In genomic region chr1:44683723-44684122, GRCm38 (mm10) we compare ENCODE assay signal across 18 mouse cellular contexts.
A peak's percentile ranks its signal among the peaks of the same experiment; 100 is the strongest.
DNase-seq lines count a peak whose midpoint lies in the region; ATAC-seq and TF ChIP-seq lines count a peak whose summit lies in the region.
"Had no signal": no experiment of that assay in that cellular context is flagged by ENCODE, and none has a peak within 500 bp of the region (broad histone marks: within the 10 kb centered on the region; RNA-seq: fewer than 3 reads in every experiment).

No protein-coding gene starts in this region.

- TF ChIP-seq CTCF in Patski (IDR thresholded peaks at IDR 0.05) = no peak

- no peaks in the 10 kb centered on the region for H3K9me3 ChIP-seq in forebrain, embryonic 12.5 days
- no peaks in the 10 kb centered on the region for H3K9me3 ChIP-seq in forebrain, embryonic 13.5 days (replicated peaks)
- H3K9me3 ChIP-seq in midbrain, embryonic 11.5 days (ENCODE audit: control insufficient read depth, low read length) = no peaks in the 10 kb centered on the region
- H3K9me3 ChIP-seq in midbrain, embryonic 10.5 days (replicated peaks) = no peaks in the 10 kb centered on the region
- no peaks in the 10 kb centered on the region for H3K9me3 ChIP-seq in limb, embryonic 10.5 days (replicated peaks)
- H3K9me3 ChIP-seq: embryonic facial prominence, embryonic 13.5 days; heart, embryonic 13.5 days; hindbrain, embryonic 12.5 days had no signal

- H3K9ac ChIP-seq in forebrain, embryonic 12.5 days = no peak overlapping the region
- no peak overlapping the region for H3K9ac ChIP-seq in forebrain, embryonic 13.5 days
- no peak overlapping the region for H3K9ac ChIP-seq in midbrain, embryonic 11.5 days (ENCODE audit: low read length)
- H3K9ac ChIP-seq: embryonic facial prominence, embryonic 13.5 days; heart, embryonic 13.5 days; hindbrain, embryonic 12.5 days had no signal

- no peak overlapping the region for H3K27ac ChIP-seq in forebrain, embryonic 12.5 days
- no peak overlapping the region for H3K27ac ChIP-seq in forebrain, embryonic 13.5 days
- H3K27ac ChIP-seq in midbrain, embryonic 11.5 days (ENCODE audit: low read depth, low read length) = no peak overlapping the region
- H3K27ac ChIP-seq in midbrain, embryonic 10.5 days (replicated peaks) = no peak overlapping the region; the same call in 1 of the 2 replicates
- peak overlapping the region; percentile 66; the same call in 1 of the 2 replicates for H3K27ac ChIP-seq in limb, embryonic 10.5 days
- H3K27ac ChIP-seq: embryonic facial prominence, embryonic 13.5 days; gastrocnemius, adult 2 months; heart, embryonic 13.5 days; hindbrain, embryonic 12.5 days had no signal

- POLR2A ChIA-PET in Patski (lab: Charles Lee) = no interaction called here

- peak; percentile 53; the same call in 1 of the 2 replicates for ATAC-seq in forebrain, embryonic 12.5 days (ENCODE audit: low FRiP score)
- no peak for ATAC-seq in forebrain, embryonic 13.5 days
- peak; percentile 65 for ATAC-seq in midbrain, embryonic 11.5 days (ENCODE audit: low FRiP score)
- peak; percentile 94 for ATAC-seq in Patski

- CTCF ChIA-PET in Patski (lab: Charles Lee) = interaction anchor here (0.7 kb wide), 1 partner anchor 8 kb away, joined by 3 read pairs; no protein-coding TSS in a partner anchor

- in situ Hi-C loops in Patski (cut with MboI; ENCODE audit: low pct_unique_long_range_greater_than_20kb) = no loop called here

- peaks cover 6% of the 10 kb centered on the region for H3K4me1 ChIP-seq in forebrain, embryonic 12.5 days
- H3K4me1 ChIP-seq in forebrain, embryonic 13.5 days = no peaks in the 10 kb centered on the region
- H3K4me1 ChIP-seq in midbrain, embryonic 11.5 days (ENCODE audit: control insufficient read depth, insufficient read depth, low read length) = no peaks in the 10 kb centered on the region
- H3K4me1 ChIP-seq in midbrain, embryonic 10.5 days = peaks cover 16% of the 10 kb centered on the region
- H3K4me1 ChIP-seq in limb, embryonic 10.5 days = peaks cover 15% of the 10 kb centered on the region
- H3K4me1 ChIP-seq: hindbrain, embryonic 12.5 days had no signal

- no peak overlapping the region for H3K4me3 ChIP-seq in forebrain, embryonic 12.5 days (replicated peaks)
- no peak overlapping the region for H3K4me3 ChIP-seq in forebrain, embryonic 13.5 days
- no peak overlapping the region for H3K4me3 ChIP-seq in midbrain, embryonic 11.5 days (ENCODE audit: low read depth, low read length)
- H3K4me3 ChIP-seq in midbrain, embryonic 10.5 days = no peak overlapping the region
- H3K4me3 ChIP-seq in limb, embryonic 10.5 days = no peak overlapping the region
- H3K4me3 ChIP-seq: embryonic facial prominence, embryonic 13.5 days; gastrocnemius, adult 2 months; heart, embryonic 13.5 days; hindbrain, embryonic 12.5 days had no signal

- H3K36me3 ChIP-seq in forebrain, embryonic 12.5 days (replicated peaks) = no peaks in the 10 kb centered on the region
- H3K36me3 ChIP-seq in forebrain, embryonic 13.5 days (ENCODE audit: poor library complexity, severe bottlenecking) = no peaks in the 10 kb centered on the region
- no peaks in the 10 kb centered on the region for H3K36me3 ChIP-seq in midbrain, embryonic 11.5 days (ENCODE audit: control insufficient read depth, insufficient read depth, low read length)
- H3K36me3 ChIP-seq in midbrain, embryonic 10.5 days = no peaks in the 10 kb centered on the region
- H3K36me3 ChIP-seq in limb, embryonic 10.5 days = no peaks in the 10 kb centered on the region
- H3K36me3 ChIP-seq: embryonic facial prominence, embryonic 13.5 days; heart, embryonic 13.5 days; hindbrain, embryonic 12.5 days had no signal

- DNase-seq in midbrain, embryonic 11.5 days (ENCODE audit: low spot score, missing footprints) = no peak
- DNase-seq in midbrain, embryonic 10.5 days (ENCODE audit: low spot score) = no peak
- no peak for DNase-seq in Patski (ENCODE audit: low read depth, low spot score)
- no peak for DNase-seq in limb, embryonic 10.5 days (ENCODE audit: low spot score)
- no peak for DNase-seq in left cerebral cortex, adult 9 months (ENCODE audit: low spot score in 2 of 2)
- no peak for DNase-seq in thymus, postnatal 36 days
- DNase-seq: adrenal gland, adult 8-10 months; cerebellum, adult 11 months; cerebellum, adult 8-10 months; cerebellum, postnatal 14 days; gastrocnemius, adult 2 months; gastrocnemius, postnatal 25 days; heart, postnatal 36 days had no signal

- 53% methylated on average over 6 of the region's 6 CpGs for WGBS in forebrain, embryonic 12.5 days
- 51% methylated on average over 6 of the region's 6 CpGs for WGBS in forebrain, embryonic 13.5 days
- 59% methylated on average over 6 of the region's 6 CpGs for WGBS in midbrain, embryonic 11.5 days
- WGBS in midbrain, embryonic 10.5 days = 68% methylated on average over 6 of the region's 6 CpGs
- WGBS in limb, embryonic 10.5 days = 66% methylated on average over 6 of the region's 6 CpGs

- H3K27me3 ChIP-seq in forebrain, embryonic 12.5 days = no peaks in the 10 kb centered on the region
- H3K27me3 ChIP-seq in forebrain, embryonic 13.5 days = no peaks in the 10 kb centered on the region
- H3K27me3 ChIP-seq in midbrain, embryonic 11.5 days (ENCODE audit: control insufficient read depth, insufficient read depth, low read length) = no peaks in the 10 kb centered on the region
- no peaks in the 10 kb centered on the region for H3K27me3 ChIP-seq in midbrain, embryonic 10.5 days (ENCODE audit: low read depth, poor library complexity, severe bottlenecking)
- no peaks in the 10 kb centered on the region for H3K27me3 ChIP-seq in Patski
- H3K27me3 ChIP-seq in limb, embryonic 10.5 days (ENCODE audit: low read depth, poor library complexity, severe bottlenecking) = no peaks in the 10 kb centered on the region
- H3K27me3 ChIP-seq: embryonic facial prominence, embryonic 13.5 days; heart, embryonic 13.5 days; hindbrain, embryonic 12.5 days had no signal

- no peak overlapping the region for H3K4me2 ChIP-seq in forebrain, embryonic 12.5 days
- H3K4me2 ChIP-seq in forebrain, embryonic 13.5 days = no peak overlapping the region
- no peak overlapping the region for H3K4me2 ChIP-seq in midbrain, embryonic 11.5 days
- H3K4me2 ChIP-seq: embryonic facial prominence, embryonic 13.5 days; heart, embryonic 13.5 days; hindbrain, embryonic 12.5 days had no signal
